Mouse (Mus musculus) limb, embryonic 12.5 days (tissue): ENCODE data around the gene Smok3a. TPM values are rescaled to one million over a fixed set of nuclear protein-coding genes. Genes with fewer than 3 reads are reported as not detected.

Experiments
- polyA plus RNA-seq: library from polyadenylated mRNA; unstranded; fragments of >200 nt; fragmentation: Nextera tagmentation; extraction: Ambion mirVana; gene quantifications from 2 replicates; pipeline ENCODE4 v1.2.1, GENCODE M21; 2016

Gene Smok3a
- polyA plus RNA-seq, 1 experiment from 2014 or later = not detected

Other genes starting within 250 kb of the Smok3a start
- 47.6 and 52.1 TPM in 2 replicates for gene Ppp1r35, start 242.4 kb upstream of the Smok3a start, polyA plus RNA-seq
- 12.5 and 14.2 TPM in 2 replicates for gene Mepce, start 233.6 kb upstream of the Smok3a start, polyA plus RNA-seq
- gene Zcwpw1, start 233.5 kb upstream of the Smok3a start, polyA plus RNA-seq = 28.9 and 29.9 TPM in 2 replicates
- gene Pilra, start 185.0 kb upstream of the Smok3a start, polyA plus RNA-seq = 0.14 and 0.22 TPM in 2 replicates
- gene Pilrb1, start 163.2 kb upstream of the Smok3a start, polyA plus RNA-seq = not detected in 2 replicates
- gene Pilrb2, start 149.4 kb upstream of the Smok3a start, polyA plus RNA-seq = not detected in 2 replicates
- not detected in 2 replicates for gene Cyp3a13, start 99.6 kb upstream of the Smok3a start, polyA plus RNA-seq
- gene Gjc3, start 58.2 kb upstream of the Smok3a start, polyA plus RNA-seq = 0.08 and 0.19 TPM in 2 replicates
- gene Azgp1, start 39.7 kb upstream of the Smok3a start, polyA plus RNA-seq = not detected in 2 replicates
- gene Smok3b, start 168 bp downstream of the Smok3a start, polyA plus RNA-seq = not detected in 2 replicates
- gene Smok3c, start 31.9 kb downstream of the Smok3a start, polyA plus RNA-seq = not detected in 2 replicates
- gene Zkscan1, start 63.8 kb downstream of the Smok3a start, polyA plus RNA-seq = 26.8 and 32.1 TPM in 2 replicates
- gene Zscan21, start 95.6 kb downstream of the Smok3a start, polyA plus RNA-seq = 78.8 and 80.9 TPM in 2 replicates
- 23.4 and 27.4 TPM in 2 replicates for gene Zfp113, start 134.5 kb downstream of the Smok3a start, polyA plus RNA-seq
- 332 and 333 TPM in 2 replicates for gene Cops6, start 139.8 kb downstream of the Smok3a start, polyA plus RNA-seq
- gene Ap4m1, start 150.7 kb downstream of the Smok3a start, polyA plus RNA-seq = 32.0 and 36.3 TPM in 2 replicates
- gene Mcm7, start 151.2 kb downstream of the Smok3a start, polyA plus RNA-seq = 298 and 302 TPM in 2 replicates
- gene Taf6, start 166.2 kb downstream of the Smok3a start, polyA plus RNA-seq = 114 and 122 TPM in 2 replicates
- 57.7 and 64.7 TPM in 2 replicates for gene Cnpy4, start 166.2 kb downstream of the Smok3a start, polyA plus RNA-seq
- gene Mblac1, start 173.1 kb downstream of the Smok3a start, polyA plus RNA-seq = 9.7 and 12.2 TPM in 2 replicates
- gene Nxpe5, start 204.6 kb downstream of the Smok3a start, polyA plus RNA-seq = not detected in 2 replicates
- 41.8 and 42.5 TPM in 2 replicates for gene Lamtor4, start 234.2 kb downstream of the Smok3a start, polyA plus RNA-seq
- gene BC037034, start 242.8 kb downstream of the Smok3a start, polyA plus RNA-seq = 9.7 and 11.0 TPM in 2 replicates